Mouse (Mus musculus) E14TG2a.4 (cell line): ENCODE results near the gene Apold1.
A peak's percentile ranks its signal among the peaks of the same experiment; 100 is the strongest.

Experiments used
- H3K27me3 ChIP-seq: 2 replicates; pipeline ENCODE4 v1.6.1; 2014; ENCODE audit warnings: low read length, control low read depth; ENCODE audit not compliant: insufficient read depth
- H3K36me3 ChIP-seq: 2 replicates; pipeline ENCODE4 v1.6.1; 2014; ENCODE audit warnings: low read length, control low read depth; ENCODE audit not compliant: insufficient read depth
- H3K4me1 ChIP-seq: replicated peaks from 2 replicates; pipeline ENCODE4 v1.6.1; 2014; ENCODE audit warnings: low read depth, low read length, control low read depth
- H3K4me3 ChIP-seq: replicated peaks from 2 replicates; pipeline ENCODE4 v1.5.1; 2014; ENCODE audit warnings: mild to moderate bottlenecking, low read length
- H3K9me3 ChIP-seq: 2 replicates; pipeline ENCODE4 v1.6.1; 2014; ENCODE audit warnings: low read length, control low read depth
- CTCF ChIP-seq: conservative IDR thresholded peaks from 2 replicates; pipeline ENCODE4 v1.5.1; 2014; ENCODE audit warnings: low read length
- NANOG ChIP-seq: IDR thresholded peaks from 2 replicates; pipeline ENCODE4 v1.6.1; 2014; ENCODE audit warnings: borderline replicate concordance, low read length, mixed read lengths
- POU5F1 ChIP-seq: IDR thresholded peaks from 2 replicates; pipeline ENCODE4 v1.6.1; 2014; ENCODE audit warnings: low read length, borderline replicate concordance

Apold1 gene

GRCm38 (mm10) chr6:134990674-134991073 is 9.2 kb downstream of the Apold1 start:
- TF ChIP-seq POU5F1 (no peak), NANOG (no peak), CTCF (no peak)
- H3K36me3 ChIP-seq = no peaks in the 10 kb centered on the region
- H3K27me3 ChIP-seq = peaks cover 18% of the 10 kb centered on the region
- H3K4me1 ChIP-seq = no peaks in the 10 kb centered on the region
- H3K9me3 ChIP-seq = no peaks in the 10 kb centered on the region
- H3K4me3 ChIP-seq = no peak overlapping the region

- Histone ChIP-seq H3K4me1 (no peaks in the 10 kb centered on the region), H3K36me3 (no peaks in the 10 kb centered on the region), H3K4me3 (no peak overlapping the region), H3K27me3 (peaks cover 2% of the 10 kb centered on the region; the same call in 1 of the 2 replicates), H3K9me3 (peaks cover 14% of the 10 kb centered on the region)
- TF ChIP-seq CTCF (no peak), POU5F1 (no peak), NANOG (no peak)
These were observed 12.6 kb downstream of the Apold1 start for GRCm38 (mm10) chr6:134994031-134994651.

- peaks cover 2% of the 10 kb centered on the region; the same call in 1 of the 2 replicates for H3K27me3 ChIP-seq
- H3K9me3 ChIP-seq = peaks cover 20% of the 10 kb centered on the region
- H3K36me3 ChIP-seq = no peaks in the 10 kb centered on the region
- no peaks in the 10 kb centered on the region for H3K4me1 ChIP-seq
- no peak overlapping the region for H3K4me3 ChIP-seq
- TF ChIP-seq CTCF (no peak), NANOG (no peak), POU5F1 (no peak)
These were observed 13.5 kb downstream of the Apold1 start for GRCm38 (mm10) chr6:134994985-134995384.

DNA sequence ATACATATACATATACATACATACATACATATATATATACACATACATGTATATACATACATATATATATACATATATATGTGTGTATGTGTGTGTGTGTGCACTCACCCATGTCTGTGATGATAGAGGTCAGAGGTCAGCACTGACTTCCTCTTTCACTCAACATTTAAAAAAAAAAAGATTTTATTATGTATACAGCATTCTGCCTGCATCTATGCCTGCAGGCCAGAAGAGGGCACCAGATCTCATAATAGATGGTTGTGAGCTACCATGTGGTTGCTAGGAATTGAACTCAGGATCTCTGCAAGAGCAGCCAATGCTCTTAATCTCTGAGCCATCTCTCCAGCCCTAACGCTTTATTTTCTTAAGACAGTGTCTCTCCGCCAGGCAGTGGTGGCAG is 15.4 kb downstream of the Apold1 start:
- TF ChIP-seq CTCF (peak; percentile 39), NANOG (no peak)
- Histone ChIP-seq H3K4me3 (no peak overlapping the region), H3K36me3 (no peaks in the 10 kb centered on the region), H3K9me3 (peaks cover 20% of the 10 kb centered on the region), H3K27me3 (peaks cover 2% of the 10 kb centered on the region; the same call in 1 of the 2 replicates), H3K4me1 (no peaks in the 10 kb centered on the region)

GRCm38 (mm10) chr6:134998076-134998475 is 16.6 kb downstream of the Apold1 start:
- Histone ChIP-seq H3K4me1 (no peaks in the 10 kb centered on the region), H3K36me3 (no peaks in the 10 kb centered on the region), H3K4me3 (no peak overlapping the region), H3K9me3 (peaks cover 20% of the 10 kb centered on the region), H3K27me3 (no peaks in the 10 kb centered on the region)
- TF ChIP-seq NANOG (no peak), POU5F1 (no peak), CTCF (no peak)

- H3K27me3 ChIP-seq = no peaks in the 10 kb centered on the region
- H3K9me3 ChIP-seq = peaks cover 20% of the 10 kb centered on the region
- TF ChIP-seq NANOG = no peak
- H3K36me3 ChIP-seq = no peaks in the 10 kb centered on the region
- H3K4me1 ChIP-seq = no peaks in the 10 kb centered on the region
- H3K4me3 ChIP-seq = no peak overlapping the region
These were observed 17.3 kb downstream of the Apold1 start for GRCm38 (mm10) chr6:134998781-134999180.

DNA sequence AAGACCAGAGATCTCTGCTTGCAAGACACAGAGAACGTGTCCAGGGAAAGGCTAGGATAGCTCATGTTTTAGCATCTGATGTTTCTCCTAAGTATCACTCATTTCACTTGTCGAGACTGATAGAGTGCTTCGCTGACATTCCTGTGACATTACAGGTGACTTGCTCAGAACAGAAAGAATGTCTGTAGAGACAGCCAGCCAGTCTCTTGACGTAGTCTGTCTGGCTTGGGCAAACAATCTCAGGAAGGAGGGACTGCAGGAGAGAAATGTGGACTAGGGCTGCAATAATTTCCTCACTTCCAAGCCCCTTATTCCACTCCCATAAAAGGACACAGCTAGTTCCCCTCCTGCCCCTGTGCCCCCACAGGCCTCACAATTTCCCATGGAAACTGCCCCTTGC is 18.8 kb downstream of the Apold1 start:
- Histone ChIP-seq H3K27me3 (no peaks in the 10 kb centered on the region), H3K9me3 (peaks cover 20% of the 10 kb centered on the region), H3K4me1 (no peaks in the 10 kb centered on the region), H3K36me3 (no peaks in the 10 kb centered on the region), H3K4me3 (no peak overlapping the region)
- TF ChIP-seq POU5F1 = no peak
- TF ChIP-seq CTCF = no peak
- no peak for TF ChIP-seq NANOG

- Histone ChIP-seq H3K9me3 (peaks cover 20% of the 10 kb centered on the region), H3K27me3 (no peaks in the 10 kb centered on the region), H3K4me1 (no peaks in the 10 kb centered on the region), H3K4me3 (no peak overlapping the region), H3K36me3 (no peaks in the 10 kb centered on the region)
- no peak for TF ChIP-seq CTCF
- no peak for TF ChIP-seq POU5F1
- no peak for TF ChIP-seq NANOG
These were observed 20.5 kb downstream of the Apold1 start for GRCm38 (mm10) chr6:135001991-135002390.

DNA sequence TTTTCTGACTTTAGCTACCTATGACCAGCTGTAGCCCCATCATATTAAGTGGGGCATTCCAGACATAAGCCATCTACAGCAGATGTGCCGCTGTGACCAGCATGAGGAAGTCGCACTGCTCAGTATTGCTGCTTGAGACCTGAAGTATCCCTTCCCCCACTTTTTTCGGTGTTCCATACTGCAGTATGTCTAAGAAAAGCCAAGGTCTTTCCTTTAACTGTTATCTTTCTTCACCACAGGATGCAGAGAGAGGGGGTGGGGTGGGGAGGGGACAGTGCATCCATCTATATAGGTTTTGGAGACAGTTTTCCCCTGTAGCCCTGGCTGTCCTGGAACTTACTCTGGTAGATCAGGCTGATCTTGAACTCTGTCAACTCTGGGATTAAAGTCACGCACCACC is 24.9 kb downstream of the Apold1 start:
- H3K36me3 ChIP-seq = no peaks in the 10 kb centered on the region
- no peak overlapping the region for H3K4me3 ChIP-seq
- no peak for TF ChIP-seq POU5F1
- no peak for TF ChIP-seq NANOG
- no peak for TF ChIP-seq CTCF
- no peaks in the 10 kb centered on the region for H3K9me3 ChIP-seq
- no peaks in the 10 kb centered on the region for H3K27me3 ChIP-seq
- no peaks in the 10 kb centered on the region; the same call in 1 of the 2 replicates for H3K4me1 ChIP-seq
